Mouse (Mus musculus) induced T-regulatory cell, adult 2 months (primary cell): ENCODE results near the gene Pcnx.

Experiments used
- DNase-seq: peaks from one replicate; pipeline ENCODE4 v3.0.0-alpha.2; 2012; ENCODE audit warnings: low read depth

The Pcnx gene

GRCm38 (mm10) chr12:81859351-81860307 lies at the start of gene Pcnx:
Gene Pcnx, plus strand, starts transcription at chr12:81860023.
- DNase-seq = peak; percentile 85

- DNase-seq = no peak
Measured at GRCm38 (mm10) chr12:81810417-81810816, 49.4 kb upstream of the Pcnx start.

- DNase-seq = no peak
Measured at GRCm38 (mm10) chr12:81814742-81815141, 45.1 kb upstream of the Pcnx start.

GRCm38 (mm10) chr12:81816330-81817125 lies 43.3 kb upstream of the Pcnx start:
- DNase-seq = no peak

- no peak for DNase-seq
Measured at GRCm38 (mm10) chr12:81817126-81817505, 42.7 kb upstream of the Pcnx start.

- DNase-seq = no peak
Measured at GRCm38 (mm10) chr12:81820700-81821099, 39.1 kb upstream of the Pcnx start.

GRCm38 (mm10) chr12:81822176-81822575 lies 37.6 kb upstream of the Pcnx start:
- DNase-seq = no peak

- no peak for DNase-seq
Measured at GRCm38 (mm10) chr12:81822778-81823480, 36.9 kb upstream of the Pcnx start.

- no peak for DNase-seq
Measured at GRCm38 (mm10) chr12:81828355-81828754, 31.5 kb upstream of the Pcnx start.

GRCm38 (mm10) chr12:81832039-81832738 lies 27.6 kb upstream of the Pcnx start:
- DNase-seq = no peak

GRCm38 (mm10) chr12:81833094-81833493 lies 26.7 kb upstream of the Pcnx start:
- no peak for DNase-seq

- no peak for DNase-seq
Measured at GRCm38 (mm10) chr12:81836162-81836561, 23.7 kb upstream of the Pcnx start.

- no peak for DNase-seq
Measured at GRCm38 (mm10) chr12:81837463-81837862, 22.4 kb upstream of the Pcnx start.

GRCm38 (mm10) chr12:81839663-81840062 lies 20.2 kb upstream of the Pcnx start:
- DNase-seq = peak; percentile 42

- no peak for DNase-seq
Measured at GRCm38 (mm10) chr12:81841046-81841445, 18.8 kb upstream of the Pcnx start.

GRCm38 (mm10) chr12:81843501-81843900 lies 16.3 kb upstream of the Pcnx start:
- no peak for DNase-seq

- DNase-seq = peak; percentile 14
Measured at GRCm38 (mm10) chr12:81844572-81844971, 15.3 kb upstream of the Pcnx start.

- peak; percentile 37 for DNase-seq
Measured at GRCm38 (mm10) chr12:81844981-81845380, 14.8 kb upstream of the Pcnx start.

- no peak for DNase-seq
Measured at GRCm38 (mm10) chr12:81849629-81850028, 10.2 kb upstream of the Pcnx start.

GRCm38 (mm10) chr12:81852551-81852950 lies 7.3 kb upstream of the Pcnx start:
- DNase-seq = no peak

- no peak for DNase-seq
Measured at GRCm38 (mm10) chr12:81852977-81853376, 6.8 kb upstream of the Pcnx start.

GRCm38 (mm10) chr12:81853543-81853942 lies 6.3 kb upstream of the Pcnx start:
- DNase-seq = no peak
